Mouse (Mus musculus) effector memory CD4-positive, alpha-beta T cell, adult 7 months (primary cell): ENCODE data around the gene Hist1h2ap. TPM values are rescaled to one million over a fixed set of nuclear protein-coding genes. Genes with fewer than 3 reads are reported as not detected.

Source experiments
- polyA plus RNA-seq: library from polyadenylated mRNA; unstranded; fragments of 100-300 nt; shearing (Covaris generic); gene quantifications from one replicate; pipeline ENCODE4 v1.2.1, GENCODE M21; 2017

Gene Hist1h2ap
- 30.1 TPM for polyA plus RNA-seq

DNA sequence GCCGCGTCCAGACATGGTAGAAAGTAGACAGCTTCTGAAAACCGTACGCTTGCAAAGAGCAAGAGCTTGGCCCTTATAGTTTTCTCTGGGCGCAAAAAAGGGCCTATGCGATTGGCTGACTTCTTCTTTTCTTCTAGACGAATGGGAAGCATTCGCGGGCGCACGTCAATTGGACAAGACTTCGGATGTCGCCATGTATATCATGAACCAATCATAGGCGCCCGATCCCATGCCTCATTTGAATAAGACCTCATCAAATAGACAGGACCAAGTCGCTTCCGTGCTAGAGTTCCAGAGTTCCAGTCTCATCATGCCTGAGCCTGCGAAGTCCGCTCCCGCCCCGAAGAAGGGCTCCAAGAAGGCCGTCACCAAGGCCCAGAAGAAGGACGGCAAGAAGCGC is at the start of gene Hist1h2ap, which contains the start of gene Hist1h2br:
Gene Hist1h2ap (minus strand): TSS at position 47 of the 400 bp plus-strand sequence.
Gene Hist1h2br (plus strand): TSS at position 283 of the 400 bp plus-strand sequence.

DNA sequence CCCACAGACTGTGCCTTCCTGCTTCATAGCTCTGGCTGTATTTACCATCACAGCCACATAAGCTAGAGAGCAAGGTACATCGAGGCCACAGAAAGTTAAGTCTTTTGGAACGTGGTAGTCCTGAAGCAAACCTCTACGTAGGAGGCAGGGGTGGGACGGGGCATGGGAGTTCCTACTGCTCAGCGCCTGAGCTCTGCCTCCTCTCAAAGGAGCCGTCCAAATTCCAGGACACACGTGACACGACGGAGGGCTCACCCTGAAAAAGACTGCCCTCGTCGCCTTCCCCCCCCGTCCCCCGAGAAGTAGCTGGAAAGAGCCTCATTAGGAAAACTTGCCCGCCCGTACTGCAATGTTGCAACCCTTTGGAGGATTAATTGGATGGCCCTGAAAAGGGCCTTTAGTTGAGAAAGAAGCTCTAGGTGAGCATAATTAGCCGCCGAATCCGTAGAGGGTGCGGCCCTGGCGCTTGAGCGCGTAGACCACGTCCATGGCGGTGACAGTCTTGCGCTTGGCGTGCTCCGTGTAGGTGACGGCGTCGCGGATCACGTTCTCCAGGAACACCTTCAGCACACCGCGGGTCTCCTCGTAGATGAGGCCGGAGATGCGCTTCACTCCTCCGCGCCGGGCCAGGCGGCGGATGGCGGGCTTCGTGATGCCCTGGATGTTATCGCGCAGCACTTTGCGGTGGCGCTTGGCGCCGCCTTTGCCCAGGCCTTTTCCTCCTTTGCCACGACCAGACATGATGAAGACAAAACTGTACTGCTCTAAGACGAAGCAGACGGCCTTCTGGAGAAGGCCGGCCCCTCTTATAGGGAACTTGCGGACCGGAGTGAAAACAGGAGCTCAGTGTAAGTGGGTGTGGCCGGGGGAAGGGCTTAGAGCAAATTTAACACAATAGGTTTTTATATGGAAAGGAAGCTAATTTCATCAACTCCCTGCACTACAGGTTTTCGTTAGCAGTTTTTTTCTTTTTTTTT is 1.6 kb downstream of the Hist1h2ap start, which contains the start of gene Hist1h4n:
Gene Hist1h4n (minus strand): TSS at position 779 of the 977 bp plus-strand sequence.

DNA sequence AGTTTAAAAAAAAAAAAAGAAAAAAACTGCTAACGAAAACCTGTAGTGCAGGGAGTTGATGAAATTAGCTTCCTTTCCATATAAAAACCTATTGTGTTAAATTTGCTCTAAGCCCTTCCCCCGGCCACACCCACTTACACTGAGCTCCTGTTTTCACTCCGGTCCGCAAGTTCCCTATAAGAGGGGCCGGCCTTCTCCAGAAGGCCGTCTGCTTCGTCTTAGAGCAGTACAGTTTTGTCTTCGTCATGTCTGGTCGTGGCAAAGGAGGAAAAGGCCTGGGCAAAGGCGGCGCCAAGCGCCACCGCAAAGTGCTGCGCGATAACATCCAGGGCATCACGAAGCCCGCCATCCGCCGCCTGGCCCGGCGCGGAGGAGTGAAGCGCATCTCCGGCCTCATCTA is 21.8 kb downstream of the Hist1h2ap start, which contains the start of gene Hist1h4m:
Gene Hist1h4m (plus strand): TSS at position 208 of the 400 bp plus-strand sequence.

DNA sequence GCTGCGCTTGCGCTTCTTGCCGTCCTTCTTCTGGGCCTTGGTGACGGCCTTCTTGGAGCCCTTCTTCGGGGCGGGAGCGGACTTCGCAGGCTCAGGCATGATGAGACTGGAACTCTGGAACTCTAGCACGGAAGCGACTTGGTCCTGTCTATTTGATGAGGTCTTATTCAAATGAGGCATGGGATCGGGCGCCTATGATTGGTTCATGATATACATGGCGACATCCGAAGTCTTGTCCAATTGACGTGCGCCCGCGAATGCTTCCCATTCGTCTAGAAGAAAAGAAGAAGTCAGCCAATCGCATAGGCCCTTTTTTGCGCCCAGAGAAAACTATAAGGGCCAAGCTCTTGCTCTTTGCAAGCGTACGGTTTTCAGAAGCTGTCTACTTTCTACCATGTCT is 23.2 kb downstream of the Hist1h2ap start, which contains the start of the genes Hist1h2bq and Hist1h2ao:
Gene Hist1h2bq (minus strand): TSS at position 125 of the 400 bp plus-strand sequence.
Gene Hist1h2ao (plus strand): TSS at position 393 of the 400 bp plus-strand sequence.

DNA sequence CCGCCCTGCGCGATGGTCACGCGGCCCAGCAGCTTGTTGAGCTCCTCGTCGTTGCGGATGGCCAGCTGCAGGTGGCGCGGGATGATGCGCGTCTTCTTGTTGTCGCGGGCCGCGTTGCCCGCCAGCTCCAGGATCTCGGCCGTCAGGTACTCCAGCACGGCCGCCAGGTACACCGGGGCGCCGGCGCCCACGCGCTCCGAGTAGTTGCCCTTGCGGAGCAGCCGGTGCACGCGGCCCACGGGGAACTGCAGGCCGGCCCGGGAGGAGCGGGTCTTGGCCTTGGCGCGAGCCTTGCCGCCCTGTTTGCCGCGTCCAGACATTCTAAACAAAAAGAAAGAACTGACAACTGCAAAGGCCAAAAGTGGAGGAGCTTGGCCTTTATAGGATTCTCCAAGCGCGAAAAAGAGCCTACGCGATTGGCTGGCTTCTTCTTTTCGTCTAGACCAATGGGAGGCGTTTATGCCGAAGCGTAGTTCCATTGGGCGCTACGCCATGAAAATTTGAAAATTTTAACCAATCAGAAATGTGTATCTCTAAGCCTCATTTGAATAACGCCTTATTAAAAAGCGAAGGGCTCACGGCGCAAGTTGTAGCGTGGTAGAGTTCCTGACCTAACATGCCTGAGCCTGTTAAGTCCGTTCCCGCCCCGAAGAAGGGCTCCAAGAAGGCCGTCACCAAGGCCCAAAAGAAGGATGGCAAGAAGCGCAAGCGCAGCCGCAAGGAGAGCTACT is 46.2 kb downstream of the Hist1h2ap start, which contains the start of the genes Hist1h2an and Hist1h2bp:
Gene Hist1h2an (minus strand): TSS at position 320 of the 731 bp plus-strand sequence.
Gene Hist1h2bp (plus strand): TSS at position 563 of the 731 bp plus-strand sequence.

DNA sequence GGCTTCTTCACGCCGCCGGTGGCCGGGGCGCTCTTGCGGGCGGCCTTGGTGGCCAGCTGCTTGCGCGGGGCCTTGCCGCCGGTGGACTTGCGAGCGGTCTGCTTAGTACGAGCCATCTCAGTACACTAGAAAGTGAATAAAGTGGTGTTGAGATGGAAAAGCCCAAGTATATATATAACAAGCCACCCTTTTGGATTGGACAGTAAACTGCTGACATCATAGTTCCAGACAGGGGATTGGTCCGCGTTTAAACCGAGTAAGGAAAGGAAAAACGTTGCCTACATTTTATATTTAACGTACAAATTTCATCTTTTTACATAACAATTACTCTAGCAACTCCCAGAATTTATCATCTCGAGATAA is 50.1 kb downstream of the Hist1h2ap start, which contains the start of gene Hist1h3i:
Gene Hist1h3i (minus strand): TSS at position 116 of the 363 bp plus-strand sequence.

Other genes with a start within 250 kb of the Hist1h2ap start
- gene Olfr1362, start 219.5 kb downstream of the Hist1h2ap start, polyA plus RNA-seq = not detected
- not detected for gene Olfr11, start 191.0 kb downstream of the Hist1h2ap start, polyA plus RNA-seq
- gene Olfr1361, start 170.1 kb downstream of the Hist1h2ap start, polyA plus RNA-seq = not detected
- 0.26 TPM for gene Olfr1360, start 156.1 kb downstream of the Hist1h2ap start, polyA plus RNA-seq
- not detected for gene Olfr1359, start 135.4 kb downstream of the Hist1h2ap start, polyA plus RNA-seq
- gene Hist1h2bl, start 117.4 kb downstream of the Hist1h2ap start, polyA plus RNA-seq = not detected
- not detected for gene Hist1h2ai, start 117.1 kb downstream of the Hist1h2ap start, polyA plus RNA-seq
- gene Hist1h3h, start 115.8 kb downstream of the Hist1h2ap start, polyA plus RNA-seq = 3.6 TPM
- gene Hist1h2bm, start 111.5 kb downstream of the Hist1h2ap start, polyA plus RNA-seq = not detected
- 0.93 TPM for gene Hist1h4j, start 98.4 kb downstream of the Hist1h2ap start, polyA plus RNA-seq
- 15.4 TPM for gene Hist1h4k, start 83.0 kb downstream of the Hist1h2ap start, polyA plus RNA-seq
- gene Hist1h2ak, start 79.7 kb downstream of the Hist1h2ap start, polyA plus RNA-seq = not detected
- gene Hist1h2bn, start 79.4 kb downstream of the Hist1h2ap start, polyA plus RNA-seq = not detected
- not detected for gene Hist1h1b, start 52.9 kb downstream of the Hist1h2ap start, polyA plus RNA-seq
- gene Hist1h3i, start 50.1 kb downstream of the Hist1h2ap start, polyA plus RNA-seq = not detected
- gene Hist1h2an, start 46.3 kb downstream of the Hist1h2ap start, polyA plus RNA-seq = not detected
- gene Hist1h2bp, start 46.0 kb downstream of the Hist1h2ap start, polyA plus RNA-seq = not detected
- gene Hist1h2bq, start 23.3 kb downstream of the Hist1h2ap start, polyA plus RNA-seq = 4.2 TPM
- gene Hist1h2ao, start 23.0 kb downstream of the Hist1h2ap start, polyA plus RNA-seq = not detected
- gene Hist1h4m, start 21.8 kb downstream of the Hist1h2ap start, polyA plus RNA-seq = not detected
- 20.0 TPM for gene Hist1h4n, start 1.3 kb downstream of the Hist1h2ap start, polyA plus RNA-seq
- 4.6 TPM for gene Hist1h2br, start 236 bp upstream of the Hist1h2ap start, polyA plus RNA-seq
- gene Zfp184, start 111.6 kb upstream of the Hist1h2ap start, polyA plus RNA-seq = 2.4 TPM
- not detected for gene Pom121l2, start 147.7 kb upstream of the Hist1h2ap start, polyA plus RNA-seq
- gene Prss16, start 176.2 kb upstream of the Hist1h2ap start, polyA plus RNA-seq = 6.0 TPM
- gene Hist1h2ah, start 202.1 kb upstream of the Hist1h2ap start, polyA plus RNA-seq = not detected
- gene Hist1h2bk, start 202.4 kb upstream of the Hist1h2ap start, polyA plus RNA-seq = not detected
- 10.9 TPM for gene Hist1h4i, start 207.9 kb upstream of the Hist1h2ap start, polyA plus RNA-seq
- gene Hist1h2ag, start 209.4 kb upstream of the Hist1h2ap start, polyA plus RNA-seq = not detected
- gene Hist1h2bj, start 209.7 kb upstream of the Hist1h2ap start, polyA plus RNA-seq = 1.3 TPM